In the genomic region with DNA sequence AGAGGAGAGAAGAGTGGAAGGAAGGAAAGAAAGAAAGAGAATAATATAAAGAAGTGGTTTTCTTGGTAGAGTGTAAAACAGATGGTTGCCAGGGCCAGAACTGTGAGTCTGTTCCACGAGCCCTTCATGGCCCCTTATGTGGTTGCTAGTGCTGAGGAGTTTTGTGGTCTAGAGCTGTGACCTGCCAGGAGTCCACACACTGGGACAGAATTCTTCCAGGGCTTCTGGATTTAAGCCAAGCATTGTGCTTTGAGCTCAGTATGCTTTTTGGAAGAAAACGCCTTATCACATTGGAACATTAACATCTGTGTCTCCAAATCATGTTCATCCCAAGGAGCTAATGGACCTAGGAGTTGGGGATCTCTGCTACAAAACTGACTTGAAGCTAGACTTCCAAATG, we compare ENCODE assay signal across 17 mouse cellular contexts.
DNase-seq lines count a peak whose midpoint lies in the region; ATAC-seq and TF ChIP-seq lines count a peak whose summit lies in the region.
"Had no signal": no experiment of that assay in that cellular context is flagged by ENCODE, and none has a peak within 500 bp of the region (broad histone marks: within the 10 kb centered on the region; RNA-seq: fewer than 3 reads in every experiment).

No protein-coding gene starts in this region.

- WGBS in kidney, postnatal 0 days: 55% methylated on average over 2 of the region's 2 CpGs
- 53% methylated on average over 2 of the region's 2 CpGs for WGBS in heart, embryonic 16.5 days

- ATAC-seq in kidney, postnatal 0 days (replicated peaks; ENCODE audit: low FRiP score, low read depth): no peak
- ATAC-seq in heart, embryonic 16.5 days (replicated peaks; ENCODE audit: extremely low read depth, insufficient read depth, low FRiP score): no peak; the same call in 1 of the 2 replicates
- ATAC-seq: forebrain, embryonic 13.5 days; liver, postnatal 0 days; Patski had no signal

- peak; percentile 20 for DNase-seq in gastrocnemius, adult 18-20 months (ENCODE audit: low spot score)
- DNase-seq in gastrocnemius, adult 8-10 months (ENCODE audit: low spot score in 2 of 2): no peak
- peak; percentile 22 for DNase-seq in kidney, postnatal 0 days (ENCODE audit: low spot score)
- DNase-seq in kidney, adult 8-10 months: no peak
- no peak for DNase-seq in ovary, postnatal 10 days (ENCODE audit: low spot score)
- DNase-seq in testis, postnatal 14 days (ENCODE audit: low spot score): no peak
- DNase-seq: liver, postnatal 0 days; thymus, postnatal 14 days had no signal

- no peak overlapping the region for H3K9ac ChIP-seq in kidney, postnatal 0 days (ENCODE audit: low read depth, low read length)
- no peak overlapping the region for H3K9ac ChIP-seq in heart, embryonic 16.5 days (ENCODE audit: low read length)
- H3K9ac ChIP-seq: forebrain, embryonic 13.5 days; limb, embryonic 12.5 days; liver, postnatal 0 days; stomach, embryonic 15.5 days had no signal

- H3K4me3 ChIP-seq in kidney, postnatal 0 days (replicated peaks; ENCODE audit: low read depth, low read length): no peak overlapping the region
- no peak overlapping the region for H3K4me3 ChIP-seq in brown adipose tissue, adult 24 weeks (ENCODE audit: insufficient read depth, low read depth, low read length)
- no peak overlapping the region for H3K4me3 ChIP-seq in heart, embryonic 16.5 days (ENCODE audit: low read length)
- H3K4me3 ChIP-seq: embryonic facial prominence, embryonic 12.5 days; forebrain, embryonic 13.5 days; limb, embryonic 12.5 days; myocyte; stomach, embryonic 15.5 days had no signal

- no peak overlapping the region for H3K27ac ChIP-seq in kidney, postnatal 0 days
- peak overlapping the region; percentile 41 for H3K27ac ChIP-seq in brown adipose tissue, adult 24 weeks (replicated peaks; ENCODE audit: low read depth, low read length)
- H3K27ac ChIP-seq in heart, embryonic 16.5 days (ENCODE audit: low read length): peak overlapping the region; percentile 9; the same call in 1 of the 2 replicates
- H3K27ac ChIP-seq: forebrain, embryonic 13.5 days had no signal

- H3K9me3 ChIP-seq in kidney, postnatal 0 days (replicated peaks; ENCODE audit: low read length): no peaks in the 10 kb centered on the region
- H3K9me3 ChIP-seq in heart, embryonic 16.5 days (replicated peaks; ENCODE audit: control insufficient read depth, low read length): no peaks in the 10 kb centered on the region
- H3K9me3 ChIP-seq: embryonic facial prominence, embryonic 12.5 days; forebrain, embryonic 13.5 days; limb, embryonic 12.5 days; stomach, embryonic 15.5 days had no signal

- no peak for TF ChIP-seq CTCF in kidney, postnatal 0 days (IDR thresholded peaks at IDR 0.05; ENCODE audit: low read depth)

- H3K27me3 ChIP-seq in kidney, postnatal 0 days (ENCODE audit: insufficient read depth, low read length): no peaks in the 10 kb centered on the region
- H3K27me3 ChIP-seq in heart, embryonic 16.5 days (ENCODE audit: control insufficient read depth, insufficient read depth, low read length): no peaks in the 10 kb centered on the region
- H3K27me3 ChIP-seq: embryonic facial prominence, embryonic 12.5 days; forebrain, embryonic 13.5 days; limb, embryonic 12.5 days; Patski; stomach, embryonic 15.5 days had no signal

- H3K4me2 ChIP-seq in kidney, postnatal 0 days (ENCODE audit: low read length): no peak overlapping the region
- no peak overlapping the region for H3K4me2 ChIP-seq in heart, embryonic 16.5 days (ENCODE audit: low read depth, low read length)
- H3K4me2 ChIP-seq: forebrain, embryonic 13.5 days; midbrain, embryonic 11.5 days had no signal

- no peaks in the 10 kb centered on the region for H3K36me3 ChIP-seq in kidney, postnatal 0 days (ENCODE audit: insufficient read depth, low read length)
- H3K36me3 ChIP-seq in heart, embryonic 16.5 days (ENCODE audit: control insufficient read depth, insufficient read depth): no peaks in the 10 kb centered on the region
- H3K36me3 ChIP-seq: embryonic facial prominence, embryonic 12.5 days; limb, embryonic 12.5 days; stomach, embryonic 15.5 days had no signal

- H3K4me1 ChIP-seq in kidney, postnatal 0 days (replicated peaks; ENCODE audit: insufficient read depth, low read length): no peaks in the 10 kb centered on the region
- H3K4me1 ChIP-seq in brown adipose tissue, adult 24 weeks (ENCODE audit: control insufficient read depth, insufficient read depth, insufficient read length, low read length): peaks cover 10% of the 10 kb centered on the region
- peaks cover 4% of the 10 kb centered on the region; the same call in 1 of the 2 replicates for H3K4me1 ChIP-seq in heart, embryonic 16.5 days (ENCODE audit: control insufficient read depth, insufficient read depth, low read length)

Comparison
In these comparisons a context has a peak if more than half of its experiments do, and no peak if none do; other contexts are left out.
1. DNase-seq: peak in gastrocnemius, adult 18-20 months (single experiment) and kidney, postnatal 0 days (single experiment); none in gastrocnemius, adult 8-10 months (0 of 2), kidney, adult 8-10 months (0 of 2), ovary, postnatal 10 days (single experiment) and testis, postnatal 14 days (single experiment).